In the genomic region with DNA sequence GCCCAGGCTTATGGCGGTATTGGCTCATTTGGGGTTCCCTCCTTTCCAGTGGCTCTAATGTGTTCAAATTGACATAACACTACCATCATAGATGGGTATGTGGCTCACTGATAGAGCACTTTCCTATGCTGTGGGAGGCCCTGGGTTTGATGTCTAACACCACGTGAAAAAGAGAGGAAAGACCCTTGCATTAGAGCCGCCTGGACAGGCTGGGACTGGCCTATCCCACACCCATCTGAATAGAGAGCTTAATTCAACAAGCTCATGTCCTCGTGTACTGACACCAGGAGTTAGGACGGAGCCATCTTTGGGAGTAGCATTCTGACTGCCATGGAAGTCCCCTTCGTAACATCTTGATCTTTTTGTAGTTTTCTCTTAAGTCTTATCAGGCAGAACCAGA, we compare ENCODE assay signal across 16 mouse cellular contexts. TPM values are rescaled to one million over a fixed set of nuclear protein-coding genes. Genes with fewer than 3 reads are reported as not detected.
A peak's percentile ranks its signal among the peaks of the same experiment; 100 is the strongest.
DNase-seq lines count a peak whose midpoint lies in the region; ATAC-seq and TF ChIP-seq lines count a peak whose summit lies in the region.
"Had no signal": no experiment of that assay in that cellular context is flagged by ENCODE, and none has a peak within 500 bp of the region (broad histone marks: within the 10 kb centered on the region; RNA-seq: fewer than 3 reads in every experiment).

No protein-coding gene starts in this region.

- TF ChIP-seq CTCF in kidney, postnatal 0 days (IDR thresholded peaks at IDR 0.05; ENCODE audit: low read depth): no peak
- no peak for TF ChIP-seq CTCF in stomach, postnatal 0 days (IDR thresholded peaks at IDR 0.05; ENCODE audit: low read depth)

- H3K4me3 ChIP-seq in heart, embryonic 14.5 days (ENCODE audit: control insufficient read depth in 1 of 2, insufficient read depth in 1 of 2, low read depth in 1 of 2, low read length in 2 of 2): no peak overlapping the region
- no peak overlapping the region for H3K4me3 ChIP-seq in kidney, postnatal 0 days (replicated peaks; ENCODE audit: low read depth, low read length)
- no peak overlapping the region for H3K4me3 ChIP-seq in stomach, embryonic 14.5 days (ENCODE audit: low read depth, low read length)
- no peak overlapping the region for H3K4me3 ChIP-seq in stomach, postnatal 0 days (ENCODE audit: low read depth, low read length)
- H3K4me3 ChIP-seq in stomach, embryonic 15.5 days (replicated peaks): no peak overlapping the region
- H3K4me3 ChIP-seq: forebrain, embryonic 15.5 days had no signal

- no peak overlapping the region for H3K4me2 ChIP-seq in heart, embryonic 14.5 days (ENCODE audit: low read length)
- H3K4me2 ChIP-seq in kidney, postnatal 0 days (ENCODE audit: low read length): no peak overlapping the region
- no peak overlapping the region for H3K4me2 ChIP-seq in stomach, embryonic 14.5 days (replicated peaks; ENCODE audit: low read depth, low read length)
- no peak overlapping the region for H3K4me2 ChIP-seq in stomach, postnatal 0 days (replicated peaks; ENCODE audit: low read depth)
- no peak overlapping the region for H3K4me2 ChIP-seq in stomach, embryonic 15.5 days
- H3K4me2 ChIP-seq: forebrain, embryonic 15.5 days had no signal

- H3K27ac ChIP-seq in heart, embryonic 14.5 days (replicated peaks in 1 of 2; ENCODE audit: control insufficient read depth in 1 of 2, insufficient read depth in 1 of 2, low read depth in 2 of 2, low read length in 2 of 2): peak overlapping the region; percentile 87 to 98
- peak overlapping the region; percentile 50; the same call in 1 of the 2 replicates for H3K27ac ChIP-seq in kidney, postnatal 0 days
- H3K27ac ChIP-seq in stomach, embryonic 14.5 days (ENCODE audit: low read length): peak overlapping the region; percentile 22; the same call in 1 of the 2 replicates
- H3K27ac ChIP-seq in stomach, postnatal 0 days (replicated peaks): no peak overlapping the region
- H3K27ac ChIP-seq in stomach, embryonic 15.5 days: peak overlapping the region; percentile 77

- WGBS in heart, embryonic 14.5 days: 91% methylated on average over 6 of the region's 6 CpGs
- WGBS in kidney, postnatal 0 days: 89% methylated on average over 6 of the region's 6 CpGs
- 75% methylated on average over 6 of the region's 6 CpGs for WGBS in stomach, embryonic 14.5 days
- 75% methylated on average over 6 of the region's 6 CpGs for WGBS in stomach, postnatal 0 days
- 80% methylated on average over 6 of the region's 6 CpGs for WGBS in stomach, embryonic 15.5 days

- no peak for TF ChIP-seq EP300 in stomach, postnatal 0 days (optimal IDR thresholded peaks at IDR 0.05)

- H3K36me3 ChIP-seq in heart, embryonic 14.5 days (ENCODE audit: control insufficient read depth, insufficient read depth, low read length): no peaks in the 10 kb centered on the region
- H3K36me3 ChIP-seq in kidney, postnatal 0 days (ENCODE audit: insufficient read depth, low read length): 0 out of 2 replicates have a peak, but pooled peaks cover 3% of the 10 kb centered on the region
- 0 out of 2 replicates have a peak, but pooled peaks cover 4% of the 10 kb centered on the region for H3K36me3 ChIP-seq in stomach, embryonic 14.5 days (ENCODE audit: control insufficient read depth, insufficient read depth, low read length)
- H3K36me3 ChIP-seq in stomach, postnatal 0 days (ENCODE audit: control insufficient read depth, insufficient read depth, low read length): no peaks in the 10 kb centered on the region; the same call in 1 of the 2 replicates
- H3K36me3 ChIP-seq in stomach, embryonic 15.5 days: no peaks in the 10 kb centered on the region
- H3K36me3 ChIP-seq: forebrain, embryonic 15.5 days; G1E had no signal

- intact Hi-C loops in left cerebral cortex, postnatal 25 days (cut with DNase I): no loop called here

- no peaks in the 10 kb centered on the region for H3K27me3 ChIP-seq in heart, embryonic 14.5 days (ENCODE audit: control insufficient read depth, insufficient read depth, low read length)
- H3K27me3 ChIP-seq in kidney, postnatal 0 days (ENCODE audit: insufficient read depth, low read length): no peaks in the 10 kb centered on the region
- no peaks in the 10 kb centered on the region for H3K27me3 ChIP-seq in stomach, embryonic 14.5 days (ENCODE audit: control insufficient read depth, insufficient read depth, low read length)
- H3K27me3 ChIP-seq in stomach, postnatal 0 days (ENCODE audit: control insufficient read depth, insufficient read depth, low read length): no peaks in the 10 kb centered on the region
- H3K27me3 ChIP-seq in stomach, embryonic 15.5 days (replicated peaks): no peaks in the 10 kb centered on the region
- H3K27me3 ChIP-seq: forebrain, embryonic 15.5 days had no signal

- no peaks in the 10 kb centered on the region; the same call in 1 of the 2 replicates for H3K9me3 ChIP-seq in heart, embryonic 14.5 days (ENCODE audit: control insufficient read depth, low read length)
- H3K9me3 ChIP-seq in kidney, postnatal 0 days (replicated peaks; ENCODE audit: low read length): no peaks in the 10 kb centered on the region
- no peaks in the 10 kb centered on the region for H3K9me3 ChIP-seq in stomach, embryonic 14.5 days (ENCODE audit: control insufficient read depth, low read depth, low read length)
- no peaks in the 10 kb centered on the region for H3K9me3 ChIP-seq in stomach, postnatal 0 days (ENCODE audit: control insufficient read depth, low read length)
- H3K9me3 ChIP-seq in stomach, embryonic 15.5 days: no peaks in the 10 kb centered on the region
- H3K9me3 ChIP-seq: forebrain, embryonic 15.5 days had no signal

- no peak for DNase-seq in heart, adult 9 months (ENCODE audit: low spot score in 2 of 2)
- no peak for DNase-seq in kidney, postnatal 0 days (ENCODE audit: low spot score)
- no peak for DNase-seq in kidney, adult 18-20 months
- DNase-seq in stomach, postnatal 0 days (ENCODE audit: low spot score): no peak
- DNase-seq in left cerebral cortex, postnatal 25 days (ENCODE audit: low spot score in 2 of 2): no peak
- DNase-seq: adrenal gland, adult 8-10 months; cerebellum, adult 18-20 months; lung, adult 18-20 months; right cerebral cortex, adult 18-20 months; thymus, postnatal 4 days had no signal

- H3K4me1 ChIP-seq in heart, embryonic 14.5 days (ENCODE audit: control insufficient read depth in 2 of 2, insufficient read depth in 2 of 2, low read length in 2 of 2): peaks cover 48 to 54% of the 10 kb centered on the region in 2 experiments
- peaks cover 23% of the 10 kb centered on the region for H3K4me1 ChIP-seq in kidney, postnatal 0 days (replicated peaks; ENCODE audit: insufficient read depth, low read length)
- H3K4me1 ChIP-seq in stomach, embryonic 14.5 days (ENCODE audit: control insufficient read depth, insufficient read depth, low read length): peaks cover 40% of the 10 kb centered on the region
- H3K4me1 ChIP-seq in stomach, postnatal 0 days (replicated peaks; ENCODE audit: control insufficient read depth, insufficient read depth): peaks cover 20% of the 10 kb centered on the region; the same call in 1 of the 2 replicates
- H3K4me1 ChIP-seq in stomach, embryonic 15.5 days: peaks cover 34% of the 10 kb centered on the region

- no peak for ATAC-seq in heart, embryonic 14.5 days (ENCODE audit: insufficient number of reproducible peaks, insufficient read depth, low FRiP score, low read depth)
- no peak for ATAC-seq in kidney, postnatal 0 days (replicated peaks; ENCODE audit: low FRiP score, low read depth)
- no peak for ATAC-seq in stomach, embryonic 14.5 days (ENCODE audit: insufficient number of reproducible peaks, insufficient read depth, low FRiP score, low read depth)
- no peak for ATAC-seq in stomach, postnatal 0 days (ENCODE audit: low FRiP score, low TSS enrichment)
- ATAC-seq in stomach, embryonic 15.5 days (ENCODE audit: insufficient read depth, low FRiP score, low read depth): no peak

- H3K9ac ChIP-seq in heart, embryonic 14.5 days (ENCODE audit: low read length): no peak overlapping the region
- H3K9ac ChIP-seq in kidney, postnatal 0 days (ENCODE audit: low read depth, low read length): no peak overlapping the region
- H3K9ac ChIP-seq in stomach, embryonic 14.5 days (replicated peaks; ENCODE audit: low read depth, low read length): no peak overlapping the region
- H3K9ac ChIP-seq in stomach, postnatal 0 days (ENCODE audit: low read length): no peak overlapping the region
- H3K9ac ChIP-seq in stomach, embryonic 15.5 days: no peak overlapping the region
- H3K9ac ChIP-seq: forebrain, embryonic 15.5 days had no signal

RNA-seq across cellular contexts. Expression of gene Zfp618, which starts 32.2 kb away (rescaled TPM):
- 8.9 and 9.6 TPM in 2 replicates for polyA plus RNA-seq in heart, embryonic 14.5 days (2014; fragmentation: Nextera tagmentation; extraction: Ambion mirVana)
- polyA plus RNA-seq in kidney, postnatal 0 days (2015; fragmentation: Nextera tagmentation; extraction: Ambion mirVana): 26.6 and 27.6 TPM in 2 replicates
- polyA plus RNA-seq in stomach, embryonic 14.5 days (2014; fragmentation: Nextera tagmentation; extraction: Ambion mirVana): 27.1 and 32.0 TPM in 2 replicates
- polyA plus RNA-seq in stomach, postnatal 0 days (2015; fragmentation: Nextera tagmentation; extraction: Ambion mirVana): 5.8 and 6.7 TPM in 2 replicates
- polyA plus RNA-seq in stomach, embryonic 15.5 days (2015; fragmentation: Nextera tagmentation; extraction: Ambion mirVana): 17.0 and 21.2 TPM in 2 replicates
- total RNA-seq in left cerebral cortex, postnatal 25 days (2021): 1 to 10 TPM; 6.3 to 7.3 TPM
- total RNA-seq: neutrophil, adult 5-6 weeks had no signal
- polyA plus RNA-seq: G1E had no signal
